Mouse (Mus musculus) gastrocnemius, adult 2 months (tissue): ENCODE measurements around the gene Gimap8. TPM values are rescaled to one million over a fixed set of nuclear protein-coding genes. Genes with fewer than 3 reads are reported as not detected.

Experiments
- DNase-seq: peaks from one replicate; pipeline ENCODE4 v3.0.0; 2022
- H3K27ac ChIP-seq: fragments of 200-600 bp; 2 replicates; pipeline ENCODE4 v1.8.1; 2022; ENCODE audit warnings: mild to moderate bottlenecking
- H3K4me3 ChIP-seq: fragments of 200-600 bp; 2 replicates; pipeline ENCODE4 v1.8.1; 2022; ENCODE audit warnings: mild to moderate bottlenecking, moderate library complexity
- CTCF ChIP-seq: fragments of 200-600 bp; IDR thresholded peaks from 2 replicates; pipeline ENCODE4 v1.8.1; 2022; ENCODE audit warnings: antibody characterized with exemption, mild to moderate bottlenecking, moderate library complexity
- intact Hi-C: fragments of 180-260 bp; cut with DNase I; formaldehyde crosslinking; loops from one replicate; pipeline ENCODE4 v1.15.1; 2025
- total RNA-seq, 2 experiments: library from RNA; stranded (reverse); gene quantifications; 2 replicates each; pipeline ENCODE4 v1.2.3; 2021

Gene Gimap8
- total RNA-seq, 2 experiments from 2014 or later = 2.4 to 3.2 TPM

- intact Hi-C loops = no loop called here
- peak; percentile 76 for DNase-seq
- Histone ChIP-seq H3K27ac (peak overlapping the region; percentile 70), H3K4me3 (peak overlapping the region; percentile 81)
- TF ChIP-seq CTCF = peak; percentile 29
Measured at GRCm38 (mm10) chr6:48626984-48627383, 20.1 kb upstream of the Gimap8 start.

DNA sequence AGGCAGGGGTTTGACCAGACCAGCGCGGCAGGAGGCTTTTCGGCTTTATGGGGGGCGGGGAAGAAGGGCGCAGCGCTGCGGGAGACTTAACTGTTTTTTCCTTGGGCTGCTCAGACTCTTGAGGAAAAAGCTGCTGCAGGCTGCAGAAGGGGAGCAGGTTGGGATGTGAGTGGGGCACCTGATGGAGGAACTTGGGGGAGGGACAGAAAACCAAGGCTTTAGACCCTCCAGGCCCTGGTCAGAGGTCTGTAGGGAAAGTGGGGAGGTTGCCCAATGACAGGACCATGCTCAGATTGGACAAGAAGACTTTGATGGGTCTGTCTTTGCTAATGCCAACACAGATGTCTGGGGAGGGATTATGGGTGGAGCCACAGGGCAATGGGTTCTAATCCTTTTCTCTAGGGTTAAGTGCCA, 19.5 kb upstream of the Gimap8 start:
- no peak for TF ChIP-seq CTCF
- intact Hi-C loops = no loop called here

GRCm38 (mm10) chr6:48628377-48628776, 18.7 kb upstream of the Gimap8 start:
- Histone ChIP-seq H3K27ac (no peak overlapping the region), H3K4me3 (no peak overlapping the region)
- no peak for TF ChIP-seq CTCF
- no peak for DNase-seq
- intact Hi-C loops = no loop called here

More for the DNA sequence above, 19.5 kb upstream of the Gimap8 start:
- Histone ChIP-seq H3K27ac (peak overlapping the region; percentile 70), H3K4me3 (peak overlapping the region; percentile 81)
- DNase-seq = no peak

GRCm38 (mm10) chr6:48628808-48629660, 18.0 kb upstream of the Gimap8 start:
- H3K27ac ChIP-seq = peak overlapping the region; percentile 35; the same call in 1 of the 2 replicates
- DNase-seq = peak; percentile 40
- H3K4me3 ChIP-seq = peak overlapping the region; percentile 71
- TF ChIP-seq CTCF = no peak
- intact Hi-C loops = no loop called here

- peak overlapping the region; percentile 35; the same call in 1 of the 2 replicates for H3K27ac ChIP-seq
- TF ChIP-seq CTCF = no peak
- intact Hi-C loops = no loop called here
- DNase-seq = no peak
- H3K4me3 ChIP-seq = peak overlapping the region; percentile 71
Measured at GRCm38 (mm10) chr6:48629661-48630034, 17.4 kb upstream of the Gimap8 start.

GRCm38 (mm10) chr6:48630831-48631230, 16.2 kb upstream of the Gimap8 start:
- intact Hi-C loops = no loop called here
- no peak for DNase-seq
- Histone ChIP-seq H3K27ac (no peak overlapping the region), H3K4me3 (no peak overlapping the region)
- no peak for TF ChIP-seq CTCF

DNA sequence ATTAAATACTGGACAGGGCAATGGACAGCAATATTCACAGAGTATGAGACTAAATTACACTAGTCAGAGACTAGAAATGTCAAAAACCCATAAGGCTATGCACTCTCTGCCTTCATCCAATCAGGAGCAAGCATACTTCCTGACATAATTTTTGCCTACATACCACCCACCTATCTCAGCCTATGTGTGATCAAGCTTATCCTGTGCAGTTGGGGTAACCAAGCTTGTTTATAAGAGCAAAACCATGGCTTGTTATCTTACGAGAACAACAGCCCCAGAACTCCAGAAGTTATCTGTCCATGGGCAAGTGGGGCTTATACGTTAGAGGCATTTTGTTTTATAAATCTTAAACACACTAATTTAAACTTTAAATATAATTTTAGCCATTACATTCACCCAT, 11.9 kb upstream of the Gimap8 start:
- TF ChIP-seq CTCF = no peak
- intact Hi-C loops = no loop called here
- no peak for DNase-seq
- Histone ChIP-seq H3K4me3 (no peak overlapping the region), H3K27ac (no peak overlapping the region)

DNA sequence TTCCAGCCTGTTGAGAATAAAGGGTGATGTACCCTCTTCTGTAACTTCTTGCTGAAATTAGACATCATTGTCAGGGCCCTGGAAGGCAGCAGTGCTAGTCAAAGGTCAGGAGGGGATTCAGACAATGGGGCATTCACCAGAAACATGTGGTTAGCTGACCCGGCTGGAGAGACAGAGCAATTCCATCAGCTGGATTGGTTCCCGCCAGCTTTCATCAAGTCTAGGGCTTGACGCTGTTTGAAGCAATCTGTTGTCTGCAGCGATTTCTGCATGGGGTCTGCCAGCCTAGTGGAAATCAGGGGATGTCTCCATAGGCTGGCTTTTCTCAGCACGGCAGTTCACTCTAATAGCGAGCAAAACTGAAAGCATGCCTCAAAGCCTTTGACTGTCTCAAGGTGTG, 10.5 kb upstream of the Gimap8 start:
- Histone ChIP-seq H3K27ac (no peak overlapping the region), H3K4me3 (no peak overlapping the region)
- intact Hi-C loops = no loop called here
- no peak for DNase-seq
- TF ChIP-seq CTCF = no peak

DNA sequence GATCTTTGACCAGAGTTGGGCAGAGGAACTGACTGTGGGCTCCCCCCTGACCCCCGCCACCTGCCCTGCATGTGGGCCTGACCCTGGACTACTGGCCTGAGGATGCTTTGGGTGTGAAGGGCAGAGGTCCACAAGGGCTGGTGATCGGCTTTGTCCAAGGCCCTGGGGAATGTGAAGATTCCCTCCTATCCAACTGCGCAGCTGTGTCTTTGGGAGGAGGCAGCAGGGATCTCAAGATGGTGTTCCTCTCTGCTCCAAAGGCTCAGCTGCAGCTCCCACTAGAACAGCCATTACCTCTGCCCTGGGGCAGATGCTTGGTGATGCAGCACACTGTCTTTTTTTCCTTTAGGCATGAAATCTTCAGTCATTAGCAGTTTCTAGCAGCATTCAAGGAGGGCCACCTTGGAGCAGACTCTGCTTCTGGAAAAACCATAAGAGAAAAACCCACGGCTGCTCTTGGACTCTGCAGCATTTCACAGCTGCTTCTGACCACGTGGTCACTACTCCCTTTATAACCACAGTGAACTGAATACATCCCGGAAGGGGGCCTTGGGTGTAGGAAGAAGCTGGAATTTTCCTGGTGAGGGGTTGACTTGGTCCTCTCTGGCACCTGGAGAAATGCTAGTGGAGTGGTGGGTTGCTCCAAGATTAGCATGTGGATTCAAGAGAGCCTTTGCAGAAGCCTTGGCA, 9.1 kb upstream of the Gimap8 start:
- Histone ChIP-seq H3K27ac (no peak overlapping the region), H3K4me3 (no peak overlapping the region)
- intact Hi-C loops = no loop called here
- no peak for TF ChIP-seq CTCF
- no peak for DNase-seq

DNA sequence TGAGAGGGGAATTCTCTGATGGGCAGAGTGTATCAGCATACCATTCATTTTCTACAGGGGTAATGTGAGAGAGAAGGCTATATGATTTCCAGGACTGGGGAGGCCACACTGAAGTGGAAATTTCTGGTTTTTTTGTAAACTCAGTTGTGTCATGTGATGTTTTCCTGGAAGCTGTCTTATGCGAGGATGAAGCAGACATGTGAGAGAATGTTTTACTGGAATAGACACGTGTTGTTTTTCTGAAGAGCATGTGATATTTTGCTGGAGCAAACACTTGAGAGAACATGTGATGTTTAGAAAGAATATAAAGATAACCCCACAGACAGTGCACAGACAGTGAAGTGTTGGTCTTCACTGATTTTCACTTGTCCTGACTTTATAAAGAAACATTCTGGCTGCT, 8.5 kb upstream of the Gimap8 start:
- intact Hi-C loops = no loop called here
- Histone ChIP-seq H3K27ac (no peak overlapping the region), H3K4me3 (no peak overlapping the region)
- no peak for DNase-seq
- no peak for TF ChIP-seq CTCF

GRCm38 (mm10) chr6:48641391-48641790, 5.6 kb upstream of the Gimap8 start:
- no peak for DNase-seq
- no peak overlapping the region for H3K27ac ChIP-seq
- H3K4me3 ChIP-seq = no peak overlapping the region
- no peak for TF ChIP-seq CTCF
- intact Hi-C loops = no loop called here

- intact Hi-C loops = loop anchor here (2.0 kb wide), 2 partner anchors 60 to 102 kb away; no protein-coding TSS in a partner anchor
- no peak overlapping the region for H3K4me3 ChIP-seq
- no peak for DNase-seq
- H3K27ac ChIP-seq = no peak overlapping the region
- TF ChIP-seq CTCF = peak; percentile 75
Measured at GRCm38 (mm10) chr6:48642764-48643292, 4.2 kb upstream of the Gimap8 start.
